Mouse (Mus musculus) myocyte (in vitro differentiated cells): ENCODE results near the gene Smim24. TPM values are rescaled to one million over a fixed set of nuclear protein-coding genes. Genes with fewer than 3 reads are reported as not detected.
A peak's percentile ranks its signal among the peaks of the same experiment; 100 is the strongest.

ENCODE experiments used
- H3K27me3 ChIP-seq: one replicate; pipeline ENCODE4 v1.6.1; 2011; ENCODE audit not compliant: control insufficient read depth, insufficient read depth, insufficient read length
- H3K36me3 ChIP-seq: one replicate; pipeline ENCODE4 v1.6.1; 2011; ENCODE audit not compliant: control insufficient read depth, insufficient read depth
- H3K4me2 ChIP-seq: one replicate; pipeline ENCODE4 v1.6.1; 2011; ENCODE audit warnings: low read depth, control low read depth
- H3K4me3 ChIP-seq: one replicate; pipeline ENCODE4 v1.5.1; 2011; ENCODE audit warnings: mild to moderate bottlenecking, control low read depth, moderate library complexity
- H3K79me2 ChIP-seq: one replicate; pipeline ENCODE4 v1.6.1; 2011; ENCODE audit not compliant: control insufficient read depth, insufficient read depth
- H3ac ChIP-seq: one replicate; pipeline ENCODE4 v1.6.1; 2011; ENCODE audit not compliant: control insufficient read depth, insufficient read length
- CEBPB ChIP-seq: IDR thresholded peaks from 2 replicates; pipeline ENCODE4 v1.6.1; 2011; ENCODE audit warnings: mild to moderate bottlenecking, moderate library complexity; ENCODE audit not compliant: poor library complexity, insufficient read depth, severe bottlenecking
- E2F4 ChIP-seq: IDR thresholded peaks from one replicate; pipeline ENCODE4 v1.6.1; 2011; ENCODE audit warnings: mild to moderate bottlenecking, control low read depth, moderate library complexity; ENCODE audit not compliant: insufficient read depth
- MAX ChIP-seq: IDR thresholded peaks from one replicate; pipeline ENCODE4 v1.6.1; 2011; ENCODE audit warnings: low read depth, mild to moderate bottlenecking, control low read depth
- MYOD1 ChIP-seq, 3 experiments: IDR thresholded peaks; one replicate each; pipeline ENCODE4 v1.6.1; 2011; ENCODE audit warnings: control low read depth in 2 of 3, low read depth in 2 of 3, mild to moderate bottlenecking in 2 of 3, moderate library complexity in 1 of 3; ENCODE audit not compliant: insufficient read length in 2 of 3, control insufficient read depth in 1 of 3
- MYOG ChIP-seq, 3 experiments: IDR thresholded peaks; one replicate each; pipeline ENCODE4 v1.6.1; 2011; ENCODE audit warnings: control low read depth in 2 of 3, low read depth in 2 of 3, mild to moderate bottlenecking in 2 of 3; ENCODE audit not compliant: insufficient read length in 2 of 3, control insufficient read depth in 1 of 3, insufficient read depth in 1 of 3
- POLR2A ChIP-seq: IDR thresholded peaks from one replicate; pipeline ENCODE4 v1.6.1; 2011; ENCODE audit warnings: low read depth, mild to moderate bottlenecking, control low read depth, moderate library complexity; ENCODE audit not compliant: insufficient read length
- POLR2AphosphoS2 ChIP-seq: IDR thresholded peaks from one replicate; pipeline ENCODE4 v1.6.1; 2011; ENCODE audit warnings: low read depth, control low read depth; ENCODE audit not compliant: insufficient read length
- REST ChIP-seq: IDR thresholded peaks from one replicate; pipeline ENCODE4 v1.6.1; 2011; ENCODE audit warnings: mild to moderate bottlenecking, control low read depth, moderate library complexity; ENCODE audit not compliant: insufficient read depth, insufficient read length
- SRF ChIP-seq: IDR thresholded peaks from one replicate; pipeline ENCODE4 v1.6.1; 2011; ENCODE audit warnings: low read depth; ENCODE audit not compliant: control insufficient read depth, insufficient read length
- TCF12 ChIP-seq: IDR thresholded peaks from one replicate; pipeline ENCODE4 v1.6.1; 2011; ENCODE audit warnings: mild to moderate bottlenecking, control low read depth; ENCODE audit not compliant: poor library complexity, insufficient read depth, severe bottlenecking
- TCF3 ChIP-seq: IDR thresholded peaks from one replicate; pipeline ENCODE4 v1.6.1; 2011; ENCODE audit warnings: low read depth, control low read depth; ENCODE audit not compliant: insufficient read length
- USF1 ChIP-seq: IDR thresholded peaks from one replicate; pipeline ENCODE4 v1.6.1; 2011; ENCODE audit warnings: low read depth, mild to moderate bottlenecking, control low read depth, moderate library complexity
- polyA plus RNA-seq: library from polyadenylated mRNA; unstranded; fragments of >200 nt; fragmentation: generic; extraction: Trizol; gene quantifications from one replicate; pipeline ENCODE4 v1.2.1, GENCODE M21; 2012; ENCODE audit warnings: missing spikeins

Smim24 gene
- polyA plus RNA-seq, 1 experiment = 0.30 TPM

DNA sequence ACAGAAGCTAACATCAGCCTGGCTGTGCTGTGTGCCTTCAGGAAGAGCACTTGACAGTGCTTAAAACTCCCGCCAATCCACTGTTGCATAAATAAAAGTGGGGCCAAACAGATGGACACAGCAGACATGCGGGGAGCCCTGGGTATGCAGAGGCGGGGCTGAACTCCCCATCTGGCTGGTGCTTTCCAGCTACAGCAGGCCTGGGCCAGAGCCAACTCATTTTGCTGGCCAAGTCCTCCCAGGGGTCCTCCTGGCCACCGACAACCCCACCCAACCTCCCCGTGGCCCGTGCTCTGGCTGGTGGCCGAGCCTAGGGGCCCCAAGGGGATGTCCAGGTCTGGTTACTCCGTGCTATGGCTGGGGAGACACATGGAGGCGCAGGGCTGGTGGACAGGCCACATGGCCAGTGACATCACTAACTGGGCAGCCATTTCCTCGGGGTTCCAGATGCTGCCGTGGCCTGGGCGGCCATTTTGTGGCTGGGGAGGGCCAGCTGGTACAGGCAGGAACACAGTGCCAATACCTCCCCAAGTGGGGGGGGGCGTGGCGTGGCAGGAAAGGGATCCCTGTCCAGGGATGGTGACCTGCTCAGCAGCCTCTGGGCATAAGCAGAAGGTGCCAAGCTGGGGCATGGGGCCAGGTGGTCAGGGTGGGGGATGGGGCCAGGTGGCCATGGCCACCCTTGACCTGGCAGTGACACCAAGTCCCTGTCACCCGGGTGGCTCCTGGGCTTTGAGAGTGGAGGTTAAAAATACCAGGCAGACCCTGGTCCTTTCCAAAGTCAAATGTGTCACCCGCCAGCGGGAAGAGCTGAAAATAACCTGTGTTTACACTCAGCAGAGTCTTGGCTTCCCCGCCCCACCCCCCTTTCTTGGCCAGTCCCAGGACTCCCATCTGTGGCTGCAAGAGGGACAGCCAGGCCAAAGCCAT, 18.9 kb downstream of the Smim24 start:
- Histone ChIP-seq H3K36me3 (no peaks in the 10 kb centered on the region), H3K4me3 (no peak overlapping the region), H3ac (no peak overlapping the region), H3K79me2 (peaks cover 47% of the 10 kb centered on the region), H3K27me3 (no peaks in the 10 kb centered on the region), H3K4me2 (peak overlapping the region; percentile 76)
- TF ChIP-seq MYOD1 (IDR thresholded peaks at IDR 0.05; ENCODE audit: control insufficient read depth in 1 of 3, insufficient read length in 2 of 3, low read depth in 2 of 3) (peak in 1 of 3 experiments; percentile 1), POLR2A (no peak), SRF (no peak), POLR2AphosphoS2 (no peak), E2F4 (peak; percentile 69), TCF3 (no peak), MAX (no peak), TCF12 (no peak), USF1 (peak; percentile 69), CEBPB (no peak), REST (no peak), MYOG (IDR thresholded peaks at IDR 0.05; ENCODE audit: control insufficient read depth in 1 of 3, insufficient read depth in 1 of 3, insufficient read length in 2 of 3, low read depth in 2 of 3) (peak in 2 of 3 experiments; percentile 2 to 57)

DNA sequence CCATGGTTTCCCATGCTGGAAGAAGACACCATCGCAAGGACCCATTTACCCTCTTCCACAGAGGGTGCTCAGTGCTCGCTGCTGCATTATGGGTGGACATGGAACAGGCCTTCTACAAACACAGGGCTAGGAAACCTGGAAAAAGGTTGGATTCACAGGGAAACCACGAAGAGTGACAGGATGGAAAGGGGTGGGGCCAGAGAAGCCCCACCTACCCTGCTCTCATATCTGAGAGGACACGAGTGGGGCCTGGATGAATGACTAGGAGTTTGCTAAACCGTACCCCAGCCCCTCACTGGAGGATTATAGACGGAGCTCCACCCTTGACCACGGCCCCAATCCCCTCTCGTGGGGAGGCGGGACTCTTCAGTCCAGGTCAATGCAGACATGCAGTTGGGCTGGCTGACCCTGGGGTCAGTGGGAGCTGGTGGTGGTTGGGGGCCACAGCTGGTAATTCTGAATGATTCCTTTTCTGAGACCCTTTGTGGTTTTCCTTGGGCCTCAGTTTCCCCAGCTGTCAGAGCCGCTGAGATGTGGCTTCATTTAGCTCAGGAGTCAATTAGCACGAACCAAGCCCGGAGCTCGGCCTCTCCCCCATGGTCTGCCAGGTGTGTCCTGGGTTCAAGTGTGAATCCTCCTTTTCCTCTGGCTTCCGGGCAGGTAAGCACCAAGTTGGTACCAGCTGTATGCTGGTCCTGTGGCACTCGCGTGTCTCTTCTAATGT, 19.9 kb downstream of the Smim24 start:
- TF ChIP-seq TCF3 (no peak), POLR2A (no peak), REST (no peak), USF1 (no peak), POLR2AphosphoS2 (no peak), CEBPB (no peak), MYOD1 (IDR thresholded peaks at IDR 0.05; ENCODE audit: control insufficient read depth in 1 of 3, insufficient read length in 2 of 3, low read depth in 2 of 3) (no peak), E2F4 (no peak), MAX (no peak), SRF (no peak), TCF12 (no peak), MYOG (IDR thresholded peaks at IDR 0.05; ENCODE audit: control insufficient read depth in 1 of 3, insufficient read depth in 1 of 3, insufficient read length in 2 of 3, low read depth in 2 of 3) (no peak)
- H3ac ChIP-seq = no peak overlapping the region
- H3K4me2 ChIP-seq = peak overlapping the region; percentile 76
- H3K27me3 ChIP-seq = no peaks in the 10 kb centered on the region
- peaks cover 47% of the 10 kb centered on the region for H3K79me2 ChIP-seq
- no peak overlapping the region for H3K4me3 ChIP-seq
- H3K36me3 ChIP-seq = peaks cover 2% of the 10 kb centered on the region

DNA sequence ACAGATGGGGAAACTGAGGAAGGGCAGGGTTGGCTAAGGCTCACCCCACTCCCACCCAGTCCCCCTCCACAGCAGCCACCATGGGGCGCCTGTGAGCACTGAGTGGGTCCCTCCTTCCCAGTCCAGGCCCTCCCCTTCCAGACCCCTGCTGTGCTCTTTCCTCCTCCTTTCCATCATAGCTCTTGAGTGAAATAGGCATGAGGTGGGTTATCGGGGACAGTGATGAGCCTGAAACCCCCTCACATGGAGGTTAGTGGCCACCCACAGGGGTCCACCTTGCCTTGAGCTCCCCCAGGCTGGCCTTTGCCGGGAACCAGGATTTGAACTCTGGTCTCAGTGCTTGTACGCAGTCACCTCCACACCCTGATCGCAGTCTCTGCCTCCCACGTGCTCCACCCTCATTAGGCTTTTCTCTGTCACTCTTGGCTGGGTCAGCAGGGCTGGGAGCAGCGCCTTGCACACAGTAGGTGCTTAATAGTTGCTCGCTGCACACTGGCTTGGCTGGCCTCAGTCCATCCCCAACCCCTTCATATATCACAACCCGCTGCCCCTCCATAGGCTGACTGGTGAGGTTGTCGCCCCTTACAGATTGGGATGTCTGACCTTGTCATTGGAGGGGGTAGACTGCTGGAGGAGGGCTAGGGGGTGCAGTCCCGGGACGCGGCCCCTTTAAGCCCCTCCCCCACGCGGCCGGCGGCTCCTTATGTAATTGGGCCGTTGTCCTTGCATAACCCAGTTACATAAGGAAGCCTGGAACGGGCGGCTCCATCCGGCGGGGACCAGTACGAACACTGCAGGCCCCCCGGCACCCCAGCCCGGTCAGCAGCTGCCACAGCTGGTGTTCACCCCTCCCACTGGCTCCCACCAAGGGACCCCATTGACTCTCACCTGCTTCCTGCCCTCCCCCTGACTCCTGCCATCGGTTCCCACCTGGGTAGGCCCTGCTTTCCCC, 20.7 kb downstream of the Smim24 start:
- no peaks in the 10 kb centered on the region for H3K27me3 ChIP-seq
- peak overlapping the region; percentile 76 for H3K4me2 ChIP-seq
- no peak overlapping the region for H3ac ChIP-seq
- H3K79me2 ChIP-seq = peaks cover 51% of the 10 kb centered on the region
- no peak for TF ChIP-seq POLR2AphosphoS2
- TF ChIP-seq CEBPB = no peak
- no peak for TF ChIP-seq REST
- no peak for TF ChIP-seq MYOD1 (IDR thresholded peaks at IDR 0.05; ENCODE audit: control insufficient read depth in 1 of 3, insufficient read length in 2 of 3, low read depth in 2 of 3)
- no peak for TF ChIP-seq E2F4
- TF ChIP-seq POLR2A = no peak
- no peak for TF ChIP-seq MAX
- TF ChIP-seq TCF12 = no peak
- TF ChIP-seq USF1 = no peak
- no peak for TF ChIP-seq SRF
- TF ChIP-seq MYOG (IDR thresholded peaks at IDR 0.05; ENCODE audit: control insufficient read depth in 1 of 3, insufficient read depth in 1 of 3, insufficient read length in 2 of 3, low read depth in 2 of 3) = no peak
- no peak for TF ChIP-seq TCF3
- no peak overlapping the region for H3K4me3 ChIP-seq
- H3K36me3 ChIP-seq = peaks cover 5% of the 10 kb centered on the region

DNA sequence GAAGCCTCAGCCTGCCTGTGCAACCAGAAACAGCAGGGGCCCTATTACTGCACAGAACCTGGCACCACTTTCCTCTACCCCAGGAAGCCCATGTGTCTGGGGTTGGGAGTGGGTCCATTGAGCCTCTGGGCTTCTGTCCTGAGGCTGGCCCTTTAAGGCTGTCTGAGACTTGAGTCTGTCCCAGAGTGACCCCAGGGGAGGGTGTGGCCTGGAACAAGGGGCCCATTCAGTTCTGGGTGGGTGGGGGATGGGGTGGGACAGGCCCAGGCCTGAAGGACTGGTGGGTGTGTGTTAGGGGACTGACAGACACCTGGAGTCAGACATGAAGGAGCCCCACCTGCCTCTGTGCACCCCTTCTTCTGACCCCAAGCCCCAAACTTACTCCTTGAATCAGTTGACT, 21.8 kb downstream of the Smim24 start:
- Histone ChIP-seq H3ac (no peak overlapping the region), H3K4me2 (peak overlapping the region; percentile 61), H3K27me3 (no peaks in the 10 kb centered on the region), H3K36me3 (peaks cover 5% of the 10 kb centered on the region), H3K79me2 (peaks cover 61% of the 10 kb centered on the region), H3K4me3 (no peak overlapping the region)
- TF ChIP-seq MYOD1 (IDR thresholded peaks at IDR 0.05; ENCODE audit: control insufficient read depth in 1 of 3, insufficient read length in 2 of 3, low read depth in 2 of 3) (peak in 1 of 3 experiments; percentile 8), SRF (no peak)
